Comparison of ENCODE assay signal across 24 mouse cellular contexts in genomic region chr17:44186871-44187270, GRCm38 (mm10). TPM values are rescaled to one million over a fixed set of nuclear protein-coding genes. Genes with fewer than 3 reads are reported as not detected.
DNase-seq lines count a peak whose midpoint lies in the region; ATAC-seq lines count a peak whose summit lies in the region.
"Had no signal": no experiment of that assay in that cellular context is flagged by ENCODE, and none has a peak within 500 bp of the region (broad histone marks: within the 10 kb centered on the region; RNA-seq: fewer than 3 reads in every experiment).

No protein-coding gene starts in this region.

- H3K9ac ChIP-seq in heart, embryonic 14.5 days (ENCODE audit: low read length), result no peak overlapping the region
- H3K9ac ChIP-seq in kidney, embryonic 16.5 days (replicated peaks; ENCODE audit: low read length), result no peak overlapping the region
- H3K9ac ChIP-seq: embryonic facial prominence, embryonic 13.5 days; embryonic facial prominence, embryonic 15.5 days; forebrain, embryonic 12.5 days had no signal

- H3K4me2 ChIP-seq in heart, embryonic 14.5 days (ENCODE audit: low read length), result peak overlapping the region; percentile 87; the same call in 1 of the 2 replicates
- no peak overlapping the region for H3K4me2 ChIP-seq in kidney, embryonic 16.5 days (replicated peaks; ENCODE audit: low read depth, low read length)
- H3K4me2 ChIP-seq: embryonic facial prominence, embryonic 13.5 days; embryonic facial prominence, embryonic 15.5 days; forebrain, embryonic 12.5 days had no signal

- ATAC-seq in heart, embryonic 14.5 days (ENCODE audit: insufficient number of reproducible peaks, insufficient read depth, low FRiP score, low read depth), result no peak
- ATAC-seq in kidney, embryonic 16.5 days (ENCODE audit: low FRiP score, low TSS enrichment), result no peak
- ATAC-seq: forebrain, embryonic 14.5 days; forebrain, embryonic 16.5 days had no signal

- no peaks in the 10 kb centered on the region for H3K9me3 ChIP-seq in heart, embryonic 14.5 days (ENCODE audit: control insufficient read depth, low read length)
- no peaks in the 10 kb centered on the region for H3K9me3 ChIP-seq in kidney, embryonic 16.5 days (ENCODE audit: low read length)
- H3K9me3 ChIP-seq: embryonic facial prominence, embryonic 13.5 days; embryonic facial prominence, embryonic 15.5 days; forebrain, embryonic 10.5 days; forebrain, embryonic 12.5 days had no signal

- peak; percentile 20 for DNase-seq in adrenal gland, postnatal 25 days
- no peak for DNase-seq in adrenal gland, adult (ENCODE audit: inconsistent age in 2 of 2, low spot score in 1 of 2)
- peak; percentile 82 for DNase-seq in heart, adult 11 months
- no peak for DNase-seq in heart, postnatal 14 days
- DNase-seq in heart, postnatal 36 days, result no peak
- DNase-seq in kidney, adult 9 months, result peak; percentile 38
- DNase-seq: adrenal gland, adult 8-10 months; cerebellum, adult 11 months; cerebellum, adult 18-20 months; cerebellum, adult 8-10 months; cerebellum, adult 9-11 months; cerebellum, postnatal 14 days; cerebellum, postnatal 36 days; embryo, embryonic 11 days had no signal

- H3K27me3 ChIP-seq in heart, embryonic 14.5 days (ENCODE audit: control insufficient read depth, insufficient read depth, low read length), result 0 out of 2 replicates have a peak, but pooled peaks cover 3% of the 10 kb centered on the region
- peaks cover 7% of the 10 kb centered on the region; the same call in 1 of the 2 replicates for H3K27me3 ChIP-seq in kidney, embryonic 16.5 days (ENCODE audit: insufficient read depth, low read length)

- no peak overlapping the region for H3K27ac ChIP-seq in heart, embryonic 14.5 days (replicated peaks in 1 of 2; ENCODE audit: control insufficient read depth in 1 of 2, insufficient read depth in 1 of 2, low read depth in 2 of 2, low read length in 2 of 2)
- no peak overlapping the region for H3K27ac ChIP-seq in kidney, embryonic 16.5 days (ENCODE audit: low read length)
- H3K27ac ChIP-seq: embryonic facial prominence, embryonic 13.5 days; embryonic facial prominence, embryonic 15.5 days; forebrain, embryonic 10.5 days; forebrain, embryonic 12.5 days had no signal

- WGBS in heart, embryonic 14.5 days, result 69% methylated on average over 3 of the region's 3 CpGs
- WGBS in kidney, embryonic 16.5 days, result 71% methylated on average over 3 of the region's 3 CpGs

- H3K36me3 ChIP-seq in heart, embryonic 14.5 days (ENCODE audit: control insufficient read depth, insufficient read depth, low read length), result no peaks in the 10 kb centered on the region
- no peaks in the 10 kb centered on the region for H3K36me3 ChIP-seq in kidney, embryonic 16.5 days (ENCODE audit: insufficient read depth, low read length)
- H3K36me3 ChIP-seq: embryonic facial prominence, embryonic 13.5 days; embryonic facial prominence, embryonic 15.5 days; forebrain, embryonic 10.5 days; forebrain, embryonic 12.5 days had no signal

- peaks cover 4% of the 10 kb centered on the region in 2 experiments; a peak in 3 of 4 replicates for H3K4me1 ChIP-seq in heart, embryonic 14.5 days (ENCODE audit: control insufficient read depth in 2 of 2, insufficient read depth in 2 of 2, low read length in 2 of 2)
- peaks cover 15% of the 10 kb centered on the region for H3K4me1 ChIP-seq in kidney, embryonic 16.5 days (ENCODE audit: insufficient read depth, low read length)

- intact Hi-C loops in heart, postnatal 14 days (cut with DNase I), result no loop called here
- intact Hi-C loops in heart, postnatal 36 days (cut with DNase I), result no loop called here

- no peak overlapping the region for H3K4me3 ChIP-seq in heart, embryonic 14.5 days (ENCODE audit: control insufficient read depth in 1 of 2, insufficient read depth in 1 of 2, low read depth in 1 of 2, low read length in 2 of 2)
- no peak overlapping the region for H3K4me3 ChIP-seq in kidney, embryonic 16.5 days (ENCODE audit: low read length)
- H3K4me3 ChIP-seq: embryonic facial prominence, embryonic 13.5 days; embryonic facial prominence, embryonic 15.5 days; erythroblast, embryonic 14.5 days; forebrain, embryonic 10.5 days; forebrain, embryonic 12.5 days had no signal

RNA-seq across cellular contexts. Expression of gene Clic5, which starts 1.5 kb away (rescaled TPM):
- total RNA-seq in adrenal gland, postnatal 25 days (2021), result 13.4 and 14.4 TPM in 2 replicates
- total RNA-seq in heart, postnatal 14 days (2021), result 10 to 100 TPM; 91.9 to 92.5 TPM
- polyA plus RNA-seq in heart, embryonic 14.5 days (2014; fragmentation: Nextera tagmentation; extraction: Ambion mirVana), result 15.3 and 15.8 TPM in 2 replicates
- total RNA-seq in heart, postnatal 36 days (2021), result 100 to 1,000 TPM; 144 to 146 TPM
- 11.1 and 12.4 TPM in 2 replicates for polyA plus RNA-seq in kidney, embryonic 16.5 days (2015; fragmentation: Nextera tagmentation; extraction: Ambion mirVana)
- total RNA-seq: MEL had no signal
- polyA plus RNA-seq: erythroblast, embryonic 14.5 days had no signal

Comparison
In these comparisons a context has a peak if more than half of its experiments do, and no peak if none do; other contexts are left out.
1. DNase-seq: peak in adrenal gland, postnatal 25 days (single experiment), heart, adult 11 months (single experiment) and kidney, adult 9 months (single experiment); none in adrenal gland, adult (0 of 2), heart, postnatal 14 days (0 of 2) and heart, postnatal 36 days (0 of 2).